Mouse (Mus musculus) mesoderm, embryonic 11.5 days (tissue): ENCODE data around the gene Gne.
"Not testable (repeated sequence)": the region's sequence is repeated elsewhere in the genome, so short reads cannot be mapped to it uniquely, and the experiment has no call there.

Experiments used
- DNase-seq: peaks from one replicate; pipeline ENCODE4 v3.0.0-alpha.2; 2012; ENCODE audit warnings: low read depth, low spot score

Gne gene

GRCm38 (mm10) chr4:44072873-44073441, 11.0 kb downstream of the Gne start:
- DNase-seq = no peak

GRCm38 (mm10) chr4:44072146-44072872, 11.7 kb downstream of the Gne start:
- DNase-seq = peak; percentile 93

GRCm38 (mm10) chr4:44071741-44072145, 12.2 kb downstream of the Gne start:
- DNase-seq = no peak

GRCm38 (mm10) chr4:44070641-44071040, 13.3 kb downstream of the Gne start:
- DNase-seq = no peak

- DNase-seq = no peak
These were observed 14.6 kb downstream of the Gne start for GRCm38 (mm10) chr4:44069411-44069810.

GRCm38 (mm10) chr4:44068736-44069135, 15.2 kb downstream of the Gne start:
- DNase-seq = no peak

GRCm38 (mm10) chr4:44066891-44067290, 17.1 kb downstream of the Gne start:
- DNase-seq = no peak

GRCm38 (mm10) chr4:44065355-44066025, 18.5 kb downstream of the Gne start:
- DNase-seq = peak; percentile 92

- DNase-seq = no peak
These were observed 21.2 kb downstream of the Gne start for GRCm38 (mm10) chr4:44062816-44063215.

GRCm38 (mm10) chr4:44062062-44062461, 21.9 kb downstream of the Gne start:
- DNase-seq = no peak

GRCm38 (mm10) chr4:44059674-44060073, 24.3 kb downstream of the Gne start:
- no peak for DNase-seq

GRCm38 (mm10) chr4:44049812-44050211, 34.2 kb downstream of the Gne start:
- DNase-seq = no peak

- no peak for DNase-seq
These were observed 37.9 kb downstream of the Gne start for GRCm38 (mm10) chr4:44046066-44046465.

- no peak for DNase-seq
These were observed 39.2 kb downstream of the Gne start for GRCm38 (mm10) chr4:44044685-44045356.

GRCm38 (mm10) chr4:44043182-44043581, 40.8 kb downstream of the Gne start:
- not testable (repeated sequence) for DNase-seq

- no peak for DNase-seq
These were observed 41.5 kb downstream of the Gne start for GRCm38 (mm10) chr4:44042429-44042828.

GRCm38 (mm10) chr4:44040802-44041201, 43.2 kb downstream of the Gne start:
- DNase-seq = no peak

GRCm38 (mm10) chr4:44036455-44036854, 47.5 kb downstream of the Gne start:
- no peak for DNase-seq

GRCm38 (mm10) chr4:44031521-44031920, 52.5 kb downstream of the Gne start:
- no peak for DNase-seq

- no peak for DNase-seq
These were observed 54.3 kb downstream of the Gne start for GRCm38 (mm10) chr4:44029661-44030066.

- no peak for DNase-seq
These were observed 55.5 kb downstream of the Gne start for GRCm38 (mm10) chr4:44028303-44029135.
